Mouse (Mus musculus) embryonic facial prominence, embryonic 15.5 days (tissue): ENCODE data around the gene Wbp11. TPM values are rescaled to one million over a fixed set of nuclear protein-coding genes. Genes with fewer than 3 reads are reported as not detected.

Source experiments
- ATAC-seq: fragments of 200-750 bp; cut with Nextera tagmentation; 2 replicates; pipeline ENCODE4 v1.8.0; 2017; ENCODE audit warnings: low read depth, moderate TSS enrichment; ENCODE audit not compliant: insufficient number of reproducible peaks, low FRiP score, low TSS enrichment
- H3K27ac ChIP-seq: fragments of 300-500 bp; sonication (generic); replicated peaks from 2 replicates; pipeline ENCODE4 v1.5.1; 2015; ENCODE audit warnings: mild to moderate bottlenecking, inconsistent platforms
- H3K27me3 ChIP-seq: fragments of 300-500 bp; sonication (generic); 2 replicates; pipeline ENCODE4 v1.6.1; 2015; ENCODE audit warnings: inconsistent platforms
- H3K36me3 ChIP-seq: fragments of 300-500 bp; sonication (generic); 2 replicates; pipeline ENCODE4 v1.6.1; 2015; ENCODE audit warnings: mild to moderate bottlenecking, inconsistent platforms
- H3K4me1 ChIP-seq: fragments of 300-500 bp; sonication (generic); 2 replicates; pipeline ENCODE4 v1.6.1; 2015; ENCODE audit warnings: inconsistent platforms
- H3K4me2 ChIP-seq: fragments of 300-500 bp; sonication (generic); replicated peaks from 2 replicates; pipeline ENCODE4 v1.6.1; 2015; ENCODE audit warnings: mild to moderate bottlenecking, inconsistent platforms
- H3K4me3 ChIP-seq: fragments of 300-500 bp; sonication (generic); replicated peaks from 2 replicates; pipeline ENCODE4 v1.5.1; 2015; ENCODE audit warnings: mild to moderate bottlenecking, inconsistent platforms
- H3K9ac ChIP-seq: fragments of 300-500 bp; sonication (generic); 2 replicates; pipeline ENCODE4 v1.6.1; 2015; ENCODE audit warnings: inconsistent platforms
- H3K9me3 ChIP-seq: fragments of 300-500 bp; sonication (generic); replicated peaks from 2 replicates; pipeline ENCODE4 v1.6.1; 2016; ENCODE audit warnings: inconsistent platforms
- WGBS: fragments of 180-500 bp; shearing (Covaris S2); methylation state at CpG from one replicate; pipeline ENCODE4 v1.1.7; 2015; 5-methylcytosine and 5-hydroxymethylcytosine counted together
- microRNA-seq: library from miRNA; unstranded; fragments of <30 nt; microRNA quantifications from one replicate; pipeline ENCODE4, GENCODE M21; 2016; ENCODE audit warnings: borderline number of aligned reads
- polyA plus RNA-seq: library from polyadenylated mRNA; unstranded; fragments of >200 nt; fragmentation: Nextera tagmentation; extraction: Ambion mirVana; gene quantifications from 2 replicates; pipeline ENCODE4 v1.2.1, GENCODE M21; 2015

Gene Wbp11
- polyA plus RNA-seq, 1 experiment from 2014 or later = 104 TPM

DNA sequence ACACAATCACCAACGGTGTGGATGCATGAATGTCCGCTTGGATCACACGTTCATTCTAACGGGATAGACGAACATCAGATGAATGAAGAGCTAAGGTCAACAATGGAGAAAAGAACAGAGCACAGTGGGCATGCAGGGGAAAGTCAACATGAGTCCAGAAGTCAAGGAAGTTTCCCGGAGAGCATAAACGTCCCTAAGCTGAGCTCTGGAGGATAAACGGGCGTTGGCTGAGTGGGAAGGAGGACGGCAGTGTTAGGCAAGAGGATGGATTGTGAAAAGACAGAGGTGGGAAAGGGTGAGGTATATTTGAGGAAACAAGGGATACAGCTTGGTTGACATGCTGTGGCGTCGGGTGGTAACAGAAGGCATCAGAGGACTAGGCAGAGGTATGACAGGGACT lies 45.9 kb downstream of the Wbp11 start:
- Histone ChIP-seq H3K4me2 (no peak overlapping the region), H3K4me1 (no peaks in the 10 kb centered on the region), H3K36me3 (no peaks in the 10 kb centered on the region), H3K27ac (no peak overlapping the region), H3K9me3 (no peaks in the 10 kb centered on the region), H3K4me3 (no peak overlapping the region), H3K9ac (no peak overlapping the region), H3K27me3 (no peaks in the 10 kb centered on the region)
- 86% methylated on average over 12 of the region's 12 CpGs for WGBS
- ATAC-seq = no peak

DNA sequence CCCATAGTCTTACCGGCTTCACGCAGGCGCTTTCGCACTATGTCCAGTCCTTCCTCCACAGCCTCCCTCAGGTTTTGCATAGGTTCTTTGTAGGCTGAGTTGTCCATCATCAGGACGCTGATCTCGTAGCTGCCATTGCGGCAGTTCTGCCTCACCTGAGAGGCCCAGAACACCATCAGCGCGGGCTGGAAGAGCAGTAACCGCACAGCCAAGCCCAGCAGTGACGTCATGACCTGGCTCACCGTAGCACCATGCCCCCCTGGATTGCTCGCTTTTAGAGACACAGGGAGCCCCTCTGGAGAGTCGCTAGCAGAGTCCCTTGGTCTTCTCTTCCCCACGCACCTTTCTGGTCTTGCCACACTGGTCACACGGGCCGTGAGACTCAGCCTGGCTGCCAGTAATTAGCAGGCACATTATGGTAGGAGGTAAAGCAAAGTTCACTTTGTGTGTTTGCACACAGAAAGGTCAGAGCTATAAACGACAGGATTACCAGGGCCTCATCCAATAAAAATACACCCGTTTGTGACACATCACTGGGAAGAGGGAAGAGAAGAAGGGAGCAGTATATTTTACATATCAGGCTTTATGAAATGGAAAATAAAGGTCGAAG lies 46.6 kb downstream of the Wbp11 start, which contains the start of gene Gucy2c:
Gene Gucy2c (minus strand): TSS at position 389 of the 610 bp plus-strand sequence.
- H3K4me2 ChIP-seq = no peak within 1 kb of the TSS
- no peaks in the 10 kb centered on the region for H3K4me1 ChIP-seq
- H3K27me3 ChIP-seq = no peaks in the 10 kb centered on the region
- no peak within 1 kb of the TSS for H3K4me3 ChIP-seq
- no peaks in the 10 kb centered on the region for H3K9me3 ChIP-seq
- H3K36me3 ChIP-seq = no peaks in the 10 kb centered on the region
- H3K9ac ChIP-seq = no peak within 1 kb of the TSS
- 79% methylated on average over 20 of the region's 20 CpGs for WGBS
- ATAC-seq = no peak
- no peak within 1 kb of the TSS for H3K27ac ChIP-seq

DNA sequence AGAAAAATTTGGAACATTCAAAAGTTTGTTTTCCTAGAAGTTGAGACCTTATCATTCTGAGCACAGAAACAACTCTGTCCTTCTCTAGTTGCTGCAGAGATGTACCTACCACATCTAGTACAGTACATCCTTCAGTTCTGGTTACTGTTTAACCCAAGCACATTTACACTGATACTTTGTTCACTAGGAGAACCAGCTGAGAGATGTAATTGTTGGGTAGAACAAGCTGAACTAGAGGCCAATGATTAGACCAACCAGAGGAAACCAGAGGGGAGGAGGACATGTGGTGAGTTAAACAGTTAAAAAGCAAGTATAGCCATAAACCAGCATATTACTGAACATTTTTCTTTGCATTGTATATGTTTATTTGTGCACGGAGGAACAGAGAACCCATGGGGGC lies 51.6 kb downstream of the Wbp11 start:
- 82% methylated on average over 1 of the region's 1 CpGs for WGBS
- H3K36me3 ChIP-seq = no peaks in the 10 kb centered on the region
- no peak overlapping the region for H3K9ac ChIP-seq
- no peaks in the 10 kb centered on the region for H3K4me1 ChIP-seq
- no peaks in the 10 kb centered on the region for H3K27me3 ChIP-seq
- H3K4me2 ChIP-seq = no peak overlapping the region
- ATAC-seq = no peak
- H3K9me3 ChIP-seq = no peaks in the 10 kb centered on the region
- H3K4me3 ChIP-seq = no peak overlapping the region
- H3K27ac ChIP-seq = no peak overlapping the region

DNA sequence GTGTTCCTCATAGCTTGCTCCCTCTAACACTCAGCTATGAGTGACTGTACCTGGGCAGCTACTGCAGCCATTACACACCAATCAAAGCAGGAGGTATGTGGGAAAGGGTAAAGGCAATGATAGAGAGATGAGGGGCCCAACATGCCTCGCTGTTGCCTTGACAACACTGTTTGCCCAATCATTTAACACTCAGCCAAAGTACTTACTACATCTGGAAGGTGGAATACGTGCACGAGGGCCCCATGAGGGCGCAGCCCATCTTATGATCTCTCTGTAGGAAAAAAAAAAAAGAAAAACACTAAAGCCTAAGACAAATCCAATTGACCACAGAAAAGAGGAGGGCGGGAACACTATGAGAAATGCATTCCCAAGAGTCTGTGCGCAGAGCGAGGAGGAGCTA lies 58.2 kb downstream of the Wbp11 start:
- Histone ChIP-seq H3K9me3 (no peaks in the 10 kb centered on the region), H3K27ac (no peak overlapping the region), H3K4me3 (no peak overlapping the region), H3K9ac (no peak overlapping the region), H3K36me3 (no peaks in the 10 kb centered on the region), H3K4me1 (no peaks in the 10 kb centered on the region), H3K27me3 (no peaks in the 10 kb centered on the region), H3K4me2 (no peak overlapping the region)
- WGBS = 82% methylated on average over 7 of the region's 7 CpGs
- no peak for ATAC-seq

DNA sequence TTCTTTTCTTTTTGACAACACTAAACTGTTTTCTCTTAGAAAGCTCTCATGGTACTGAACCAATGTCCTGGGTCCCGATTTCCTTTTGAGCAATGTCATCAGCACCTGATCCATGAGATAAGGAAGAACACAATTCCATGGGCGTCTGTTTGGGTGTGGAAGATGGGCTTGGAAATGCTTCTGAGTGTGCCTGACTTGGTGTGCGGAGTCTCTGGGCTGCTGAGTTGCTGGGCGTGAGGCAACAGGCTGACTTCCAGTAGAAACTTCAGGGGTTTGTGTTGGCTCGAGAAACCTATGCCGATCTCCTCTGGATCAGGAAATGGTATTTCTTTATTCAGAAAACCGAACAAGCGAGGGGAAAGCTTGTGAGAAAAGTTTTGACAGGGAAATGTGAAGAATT lies 58.9 kb downstream of the Wbp11 start:
- Histone ChIP-seq H3K4me3 (no peak overlapping the region), H3K36me3 (no peaks in the 10 kb centered on the region), H3K9ac (no peak overlapping the region), H3K27me3 (no peaks in the 10 kb centered on the region), H3K9me3 (no peaks in the 10 kb centered on the region), H3K27ac (no peak overlapping the region), H3K4me2 (no peak overlapping the region), H3K4me1 (no peaks in the 10 kb centered on the region)
- 81% methylated on average over 8 of the region's 8 CpGs for WGBS
- ATAC-seq = no peak

DNA sequence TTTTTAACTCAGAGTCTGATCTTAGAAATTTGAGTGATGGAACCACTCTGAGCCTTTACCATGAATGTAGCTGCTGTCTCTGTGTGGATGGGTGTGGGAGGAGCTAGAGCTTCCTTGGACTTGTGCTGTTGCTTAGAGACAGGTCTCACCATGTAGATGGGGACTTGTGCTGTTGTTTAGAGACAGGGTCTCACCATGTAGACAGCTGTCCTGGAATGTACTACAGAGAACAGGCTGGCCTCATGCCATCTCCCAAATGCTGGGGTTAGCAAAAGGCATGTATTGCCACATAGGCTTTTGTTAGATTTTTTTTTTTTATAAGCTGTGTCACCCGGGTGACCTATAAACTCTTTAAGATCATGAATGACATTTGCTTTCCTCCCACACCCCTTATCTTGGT lies 64.1 kb downstream of the Wbp11 start:
- Histone ChIP-seq H3K36me3 (no peaks in the 10 kb centered on the region), H3K9me3 (no peaks in the 10 kb centered on the region), H3K27ac (no peak overlapping the region), H3K9ac (no peak overlapping the region), H3K4me1 (no peaks in the 10 kb centered on the region), H3K4me2 (no peak overlapping the region), H3K27me3 (no peaks in the 10 kb centered on the region), H3K4me3 (no peak overlapping the region)
- ATAC-seq = no peak
- 65% methylated on average over 1 of the region's 1 CpGs for WGBS

Small RNA genes lying within 50 kb of the gene (microRNA-seq; reads per million reads assigned to microRNA genes)
- not detected for gene Gm44364

Other genes with a start within 250 kb of the Wbp11 start
- gene Plbd1, start 166.3 kb downstream of the Wbp11 start, polyA plus RNA-seq = 30.3 and 31.6 TPM in 2 replicates
- gene Gucy2c, start 46.5 kb downstream of the Wbp11 start, polyA plus RNA-seq = 0.08 and 0.11 TPM in 2 replicates
- 0.53 and 0.69 TPM in 2 replicates for gene Hist4h4, start 23.8 kb downstream of the Wbp11 start, polyA plus RNA-seq
- gene H2afj, start 20.0 kb downstream of the Wbp11 start, polyA plus RNA-seq = 151 and 155 TPM in 2 replicates
- 1.2 and 3.7 TPM in 2 replicates for gene BC049715, start 607 bp downstream of the Wbp11 start, polyA plus RNA-seq
- gene Smco3, start 7.2 kb upstream of the Wbp11 start, polyA plus RNA-seq = 2.1 and 2.5 TPM in 2 replicates
- 3.0 and 3.3 TPM in 2 replicates for gene Art4, start 29.5 kb upstream of the Wbp11 start, polyA plus RNA-seq
- 211 and 283 TPM in 2 replicates for gene Mgp, start 47.6 kb upstream of the Wbp11 start, polyA plus RNA-seq
- 0.60 and 0.80 TPM in 2 replicates for gene Erp27, start 93.9 kb upstream of the Wbp11 start, polyA plus RNA-seq
- not detected in 2 replicates for gene Pde6h, start 95.6 kb upstream of the Wbp11 start, polyA plus RNA-seq
- gene Arhgdib, start 113.7 kb upstream of the Wbp11 start, polyA plus RNA-seq = 140 and 145 TPM in 2 replicates